Mouse (Mus musculus) kidney, postnatal 25 days (tissue): ENCODE results near the gene Plekhg6.
A peak's percentile ranks its signal among the peaks of the same experiment; 100 is the strongest.

Source experiments
- DNase-seq, 2 experiments: peaks; one replicate each; pipeline ENCODE4 v3.0.0; 2021; ENCODE audit warnings: mixed read lengths in 2 of 2

Gene Plekhg6

DNA sequence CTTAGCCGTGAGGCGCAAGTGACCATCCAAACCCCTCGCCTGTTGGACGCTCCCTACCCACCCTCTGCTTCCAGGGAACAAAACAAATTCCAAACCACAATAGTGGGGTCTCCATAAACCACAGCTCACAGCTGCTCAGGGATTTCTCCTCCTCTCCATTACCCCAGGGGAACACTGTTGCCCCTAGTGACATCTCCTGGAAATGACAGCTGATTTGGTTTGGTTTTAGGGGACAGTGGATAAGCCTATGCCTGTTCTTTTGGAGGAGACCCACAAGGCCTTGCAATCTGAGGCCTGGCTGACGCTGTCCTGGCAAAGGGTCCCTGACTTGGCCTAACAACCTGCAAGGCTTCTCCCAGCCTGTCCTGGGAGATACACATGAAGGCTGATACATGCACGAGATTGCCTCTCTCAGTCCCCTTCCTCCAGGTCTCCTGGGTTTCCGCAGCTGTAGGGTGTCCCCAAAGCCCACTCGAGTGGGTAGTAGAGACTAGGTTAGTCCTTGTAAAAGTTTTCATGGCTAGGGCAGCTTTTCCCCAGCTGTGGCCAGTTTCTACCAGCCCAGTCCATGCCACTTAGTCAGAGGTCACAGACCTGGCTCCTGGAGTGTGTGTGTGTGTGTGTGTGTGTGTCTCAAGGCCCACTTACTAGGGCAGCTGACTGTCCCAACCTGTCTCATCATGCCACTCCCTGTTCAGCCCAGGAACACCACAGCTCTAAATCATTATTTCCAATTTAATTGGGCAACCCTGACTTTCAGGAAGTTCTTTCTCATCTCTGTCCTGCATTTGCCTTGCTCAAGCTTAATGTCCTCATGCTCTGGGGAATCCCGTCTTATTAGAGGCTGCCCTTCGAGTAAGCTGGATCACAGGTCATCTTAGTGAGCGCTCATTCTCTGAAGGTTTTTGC is 4.7 kb upstream of the Plekhg6 start:
- DNase-seq, result peak; percentile 32 to 55

DNA sequence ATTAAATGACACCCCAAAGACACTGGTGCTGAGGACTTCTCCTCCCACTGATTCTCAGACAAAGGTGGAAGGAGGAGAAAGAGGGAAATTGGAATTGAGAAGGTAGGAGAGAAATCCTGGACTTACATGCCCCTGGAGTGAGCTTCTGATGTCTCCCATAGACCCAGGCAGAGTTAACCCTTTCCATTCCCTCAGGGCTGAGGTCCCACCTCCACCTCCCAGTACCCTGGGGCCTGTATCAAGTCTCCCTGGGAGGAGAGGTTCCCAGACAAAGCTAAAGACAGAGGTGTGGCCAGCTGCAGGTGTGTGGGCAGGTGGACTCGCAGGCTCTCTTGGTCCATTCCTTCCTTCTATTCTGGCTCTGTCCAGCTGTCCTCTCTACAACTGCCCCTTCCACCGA is 1.4 kb upstream of the Plekhg6 start:
- DNase-seq, result no peak

DNA sequence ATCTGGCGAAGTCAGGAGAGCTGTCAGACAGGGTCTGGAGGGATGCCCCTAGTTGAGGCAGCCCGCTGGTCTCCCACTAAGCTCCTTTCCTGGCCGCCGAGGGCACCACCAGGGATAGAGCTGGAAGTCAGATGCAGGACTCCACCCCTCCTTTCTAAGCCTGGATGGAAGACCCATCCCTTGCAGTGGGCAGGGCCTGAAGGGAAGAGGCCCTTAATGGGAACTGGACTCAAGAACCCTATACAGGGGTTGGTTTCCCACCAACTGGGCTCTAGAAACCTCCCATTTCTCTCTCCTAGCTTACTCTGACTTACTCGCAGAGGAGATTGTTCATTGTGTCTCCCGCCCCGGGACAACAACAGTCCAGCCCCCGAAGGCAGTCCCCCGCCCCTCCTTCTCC is 812 bp downstream of the Plekhg6 start:
- peak in 1 of 2 experiments; percentile 36 for DNase-seq

DNA sequence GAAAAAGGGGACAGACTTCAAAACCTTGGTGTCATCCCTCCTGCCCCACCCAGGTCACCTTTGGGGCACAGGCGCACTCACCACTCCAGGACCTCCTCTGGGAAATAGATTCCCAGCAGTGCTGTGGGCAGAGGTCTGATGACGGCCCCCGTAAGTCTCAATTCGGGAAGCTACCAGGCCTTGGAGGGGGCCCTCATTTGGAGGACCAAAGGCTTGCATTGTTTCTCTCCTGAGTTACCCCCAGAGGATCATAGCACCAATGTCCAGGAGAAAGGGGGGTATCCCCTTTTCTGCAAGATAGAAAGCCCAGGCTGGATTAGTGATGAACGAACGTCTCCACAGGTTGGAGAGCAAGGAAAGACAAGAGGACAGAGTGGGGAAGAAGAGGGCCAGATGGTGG is 2.0 kb downstream of the Plekhg6 start:
- DNase-seq, result no peak

DNA sequence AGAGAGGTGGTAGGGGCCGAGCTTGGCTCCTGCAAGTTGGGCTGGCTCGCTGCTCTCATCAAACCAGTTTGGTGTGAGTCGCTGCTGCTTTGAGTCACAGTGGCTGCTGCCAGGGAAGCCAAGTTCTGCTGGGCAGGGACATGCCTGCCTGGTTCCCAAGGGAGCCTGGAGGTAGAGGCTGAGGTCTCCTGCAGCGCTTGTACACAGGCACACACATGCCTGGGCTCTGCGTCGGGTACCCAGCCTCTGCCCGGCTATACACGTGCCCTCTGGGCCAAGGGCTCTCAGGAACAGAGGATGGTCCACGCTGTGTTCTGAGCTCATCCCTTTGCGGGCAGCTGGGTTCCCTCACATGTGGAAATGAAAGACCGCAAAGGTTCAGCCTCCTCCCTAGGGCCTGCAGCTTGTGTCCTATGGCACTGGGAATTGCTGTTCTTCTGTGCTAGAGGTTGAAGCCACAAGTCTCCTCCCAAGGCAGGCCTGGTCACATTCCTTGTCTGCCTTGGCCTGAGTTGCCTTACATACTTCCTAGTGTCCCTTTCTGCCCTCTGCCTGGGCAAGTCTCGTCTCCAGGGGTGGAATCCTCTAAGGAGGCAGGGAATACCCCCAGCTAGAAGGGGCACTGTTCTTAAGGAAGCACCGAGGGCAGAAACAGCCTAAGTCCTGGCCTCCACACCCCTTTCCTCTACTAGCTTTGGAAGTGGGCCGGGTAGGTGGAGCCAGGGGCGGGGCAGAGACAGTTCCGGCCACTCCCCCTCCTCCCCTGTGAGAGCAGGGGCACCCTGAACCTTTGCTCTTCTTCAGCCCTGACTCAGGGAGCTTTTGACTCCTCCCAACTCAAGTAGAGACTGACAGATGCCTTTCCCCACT is 2.8 kb downstream of the Plekhg6 start:
- DNase-seq, result peak; percentile 94

DNA sequence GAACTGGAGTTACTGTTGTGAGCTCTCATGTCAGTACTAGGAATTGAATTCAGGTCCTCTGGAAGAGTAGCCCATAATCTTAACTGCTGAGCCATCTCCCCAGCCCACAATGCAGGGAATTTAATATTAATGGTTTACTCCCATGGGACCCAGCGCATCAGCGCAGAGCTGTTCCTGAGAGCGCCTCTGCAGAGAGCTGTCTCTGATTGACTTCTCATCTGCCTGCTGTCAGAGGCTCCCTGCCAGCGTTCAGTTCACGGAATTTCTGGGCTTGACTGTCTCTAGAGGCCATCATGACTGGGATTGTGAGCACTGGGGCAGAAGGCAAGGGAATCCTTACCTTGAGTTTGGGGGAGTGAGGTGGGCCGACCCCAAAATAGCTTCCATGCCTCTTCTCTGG is 3.6 kb downstream of the Plekhg6 start:
- peak in 1 of 2 experiments; percentile 36 for DNase-seq

DNA sequence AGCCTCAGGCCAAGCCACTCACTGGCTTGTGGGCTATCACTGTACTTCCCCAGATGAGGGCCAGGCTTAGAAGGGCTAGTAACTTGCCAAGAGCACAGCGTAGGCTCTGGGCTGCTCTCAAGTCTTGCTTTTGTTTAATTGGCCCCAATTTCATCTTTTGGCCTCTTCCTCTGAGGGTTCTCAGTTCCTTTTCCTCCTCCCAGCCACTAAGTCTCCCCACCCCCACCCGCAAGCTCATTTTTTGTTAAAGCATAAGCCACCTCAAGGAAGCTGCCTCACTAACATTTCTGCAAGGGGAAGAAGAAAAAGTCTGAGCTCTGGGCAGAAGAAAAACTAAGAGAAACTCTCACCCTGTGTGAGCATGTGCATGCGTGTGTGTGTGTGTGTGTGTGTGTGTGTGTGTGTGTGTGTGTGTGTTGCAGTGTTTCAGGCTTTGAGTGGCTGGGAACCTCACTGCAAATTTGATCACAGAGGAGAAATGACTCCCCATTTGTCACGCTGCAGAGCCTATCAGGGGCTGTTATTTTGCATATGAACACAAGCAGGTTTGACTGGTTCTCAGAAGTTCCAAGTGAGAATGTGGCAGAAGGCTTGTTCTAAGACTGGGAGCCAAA is 12.7 kb downstream of the Plekhg6 start:
- peak in 1 of 2 experiments; percentile 74 for DNase-seq

DNA sequence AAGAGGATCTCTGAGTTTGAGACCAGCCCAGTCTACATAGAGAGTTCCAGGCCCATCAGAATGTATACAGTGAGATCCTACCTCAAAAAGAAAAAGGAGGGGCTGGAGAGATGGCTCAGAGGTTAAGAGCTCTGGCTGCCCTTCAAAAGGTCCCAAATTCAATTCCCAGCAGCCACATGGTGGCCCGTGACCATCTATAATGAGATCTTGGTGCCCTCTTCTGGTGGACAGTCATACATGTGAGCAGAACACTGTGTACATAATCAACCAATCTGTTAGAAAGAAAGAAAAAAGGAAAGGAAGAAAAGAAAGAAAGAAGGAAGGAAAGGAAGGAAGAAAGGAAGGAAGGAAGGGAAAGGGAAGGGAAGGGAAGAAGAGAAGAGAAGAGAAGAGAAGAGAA is 14.5 kb downstream of the Plekhg6 start:
- no peak for DNase-seq

DNA sequence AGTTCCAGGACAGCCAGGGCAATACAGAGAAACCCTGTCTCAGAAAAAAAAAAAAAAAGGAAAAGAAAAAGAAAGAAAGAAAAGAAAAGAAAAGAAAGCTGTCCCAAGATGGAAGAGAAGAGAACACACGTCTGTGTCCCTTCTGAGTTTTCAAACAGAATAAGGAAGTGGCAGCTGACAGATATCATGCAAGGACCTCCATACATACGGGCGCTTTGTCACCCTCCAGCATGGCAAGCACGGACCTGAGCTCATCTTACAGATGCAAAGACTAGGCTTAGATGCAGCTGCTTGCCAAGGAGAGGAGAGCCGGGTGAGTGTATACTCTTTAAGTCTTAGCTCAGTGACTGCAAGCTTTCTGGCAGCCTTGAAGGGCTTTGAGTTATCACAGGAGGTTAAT is 15.1 kb downstream of the Plekhg6 start:
- DNase-seq, result no peak

DNA sequence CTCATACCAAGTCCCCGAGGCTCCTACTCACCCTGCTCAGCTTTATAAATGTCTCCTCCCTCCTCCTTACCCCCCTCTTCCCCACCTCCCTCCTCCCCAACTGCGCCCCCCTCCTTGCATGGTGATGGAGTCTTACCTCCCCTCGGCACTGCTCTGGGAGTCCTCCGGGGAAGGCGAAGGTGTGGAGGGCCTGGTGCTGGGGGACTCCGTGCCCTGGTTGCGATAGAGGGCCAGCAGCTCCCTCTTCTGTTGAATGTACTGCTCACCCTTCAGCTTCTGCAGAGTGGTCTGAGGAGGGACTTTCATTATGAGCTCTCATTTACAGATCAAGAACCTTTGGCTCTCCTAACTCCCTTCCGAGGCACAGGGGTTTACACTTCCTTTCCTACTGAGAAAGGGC is 16.1 kb downstream of the Plekhg6 start:
- DNase-seq, result peak in 1 of 2 experiments; percentile 66

DNA sequence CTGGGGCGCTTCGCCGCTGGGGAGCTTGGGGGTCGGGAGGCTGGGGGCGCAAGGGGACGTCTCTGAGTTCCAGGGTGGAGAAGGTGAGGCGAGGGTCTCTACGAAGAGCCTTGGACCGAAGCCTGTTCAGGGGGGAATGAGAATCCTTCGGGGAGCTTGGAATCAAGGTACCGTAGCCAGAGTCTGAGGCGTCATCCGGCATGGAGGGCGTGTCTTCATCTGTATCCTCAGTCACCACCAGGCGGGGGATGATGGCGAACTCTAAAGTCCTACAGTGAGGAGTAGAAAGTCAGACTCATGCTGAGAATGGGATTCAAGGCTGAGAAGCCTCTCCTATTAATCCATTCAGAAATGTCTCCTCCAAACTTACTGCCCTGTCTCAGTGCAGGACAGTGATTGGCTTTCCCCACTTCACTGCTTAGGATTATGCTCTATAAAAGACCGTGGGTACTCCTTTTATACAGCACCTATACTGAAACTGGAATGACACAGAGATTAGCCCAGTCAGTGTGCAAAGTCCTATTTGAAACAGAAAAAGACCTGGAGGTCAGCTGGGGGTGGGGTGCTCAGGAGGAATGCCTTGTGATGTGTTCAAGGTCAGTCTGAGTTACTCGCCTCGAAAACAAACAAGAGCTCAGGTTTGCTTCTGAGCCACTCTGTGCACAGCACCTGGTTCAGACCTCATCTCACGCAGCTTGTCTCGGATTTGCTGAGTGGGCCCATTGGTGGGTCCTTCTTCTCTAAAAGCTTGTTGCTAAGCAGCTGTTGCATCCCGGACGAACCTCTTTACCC is 16.9 kb downstream of the Plekhg6 start:
- peak; percentile 66 to 76 for DNase-seq

DNA sequence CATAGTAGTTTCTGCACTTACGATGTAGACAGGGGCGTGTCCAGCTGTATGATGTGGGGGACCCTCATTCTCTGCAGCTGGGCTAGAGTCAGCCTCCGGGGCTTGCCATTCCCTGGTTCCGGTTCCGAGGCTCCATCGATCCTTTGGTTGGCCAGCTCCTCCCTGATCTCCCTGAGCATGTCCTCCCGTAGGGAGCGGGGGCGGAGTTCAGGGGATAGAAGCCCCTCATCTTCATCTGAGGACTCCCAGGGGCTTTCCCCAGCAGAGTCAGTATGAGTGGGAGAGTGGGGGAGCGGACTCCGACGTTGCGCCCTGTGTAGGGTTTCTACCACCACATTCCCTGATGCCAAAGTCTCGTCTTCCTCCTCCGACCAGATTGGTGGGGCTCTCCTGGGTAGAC is 17.6 kb downstream of the Plekhg6 start:
- DNase-seq, result peak in 1 of 2 experiments; percentile 39

DNA sequence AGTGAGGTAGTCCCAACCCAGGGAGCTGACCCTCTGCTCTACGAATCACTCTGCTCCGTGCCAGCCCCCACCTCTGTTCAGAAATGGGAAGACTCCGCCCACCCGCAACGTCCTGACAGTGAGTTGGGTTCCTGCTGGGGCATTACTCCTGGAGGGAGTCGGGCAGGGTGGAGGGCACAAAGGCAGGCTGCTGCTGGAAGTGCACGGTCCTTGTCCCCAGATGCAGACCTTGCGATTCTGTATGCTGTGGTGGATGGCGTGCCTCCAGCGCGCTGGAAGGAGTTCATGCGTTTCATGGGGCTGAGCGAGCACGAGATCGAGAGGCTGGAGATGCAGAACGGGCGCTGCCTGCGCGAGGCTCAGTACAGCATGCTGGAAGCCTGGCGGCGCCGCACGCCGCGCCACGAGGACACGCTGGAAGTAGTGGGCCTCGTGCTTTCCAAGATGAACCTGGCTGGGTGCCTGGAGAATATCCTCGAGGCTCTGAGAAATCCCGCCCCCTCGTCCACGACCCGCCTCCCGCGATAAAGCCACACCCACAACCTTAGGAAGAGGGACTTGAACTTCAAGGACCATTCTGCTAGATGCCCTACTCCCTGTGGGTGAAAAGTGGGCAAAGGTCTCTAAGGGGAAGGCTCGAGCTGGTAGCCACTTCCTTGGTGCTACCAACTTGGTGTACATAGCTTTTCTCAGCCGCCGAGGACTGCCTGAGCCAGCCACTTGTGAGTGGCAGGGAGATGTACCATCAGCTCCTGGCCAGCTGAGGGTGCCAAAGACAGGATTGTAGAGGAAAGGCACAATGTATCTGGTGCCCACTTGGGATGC is 18.9 kb downstream of the Plekhg6 start:
- DNase-seq, result peak; percentile 77 to 82

DNA sequence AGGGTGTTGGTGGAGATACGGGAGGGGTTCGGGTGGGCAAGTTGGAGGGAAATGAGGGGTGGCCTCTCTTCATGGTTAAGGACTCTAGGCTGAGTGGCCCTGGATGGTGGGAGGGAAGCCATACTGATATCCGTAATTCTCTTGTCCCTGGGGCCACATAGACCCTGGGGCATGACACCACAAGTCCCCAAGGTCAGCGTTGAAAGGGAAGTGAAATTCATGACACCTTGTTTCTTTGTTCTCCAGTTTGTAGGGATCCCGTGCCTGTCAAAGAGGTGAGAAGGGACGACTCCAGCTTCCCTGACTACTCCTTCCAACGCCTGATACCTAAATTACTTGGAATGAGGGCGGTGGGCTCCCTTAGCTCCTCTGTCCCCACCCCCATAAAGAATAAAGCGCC is 19.7 kb downstream of the Plekhg6 start:
- DNase-seq, result no peak

DNA sequence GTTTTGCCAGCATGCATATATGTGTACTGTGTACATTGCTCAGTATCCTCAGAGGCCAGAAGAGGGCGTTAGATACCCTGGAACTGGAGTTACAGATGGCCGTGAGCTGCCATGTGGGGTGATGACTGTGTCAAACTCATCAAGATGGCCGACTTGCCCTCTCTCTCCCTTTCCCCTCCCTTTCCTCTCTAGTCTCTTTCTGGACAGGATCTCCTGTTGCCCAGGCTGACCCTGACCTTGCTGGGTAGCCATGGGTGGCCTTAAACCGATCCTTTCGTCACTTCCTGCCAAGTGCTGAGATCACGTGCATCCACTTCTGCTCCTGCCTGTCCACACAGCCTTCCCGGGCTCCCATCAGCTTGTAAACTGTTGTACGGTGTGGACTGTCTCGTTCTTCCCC is 20.6 kb downstream of the Plekhg6 start:
- no peak for DNase-seq

DNA sequence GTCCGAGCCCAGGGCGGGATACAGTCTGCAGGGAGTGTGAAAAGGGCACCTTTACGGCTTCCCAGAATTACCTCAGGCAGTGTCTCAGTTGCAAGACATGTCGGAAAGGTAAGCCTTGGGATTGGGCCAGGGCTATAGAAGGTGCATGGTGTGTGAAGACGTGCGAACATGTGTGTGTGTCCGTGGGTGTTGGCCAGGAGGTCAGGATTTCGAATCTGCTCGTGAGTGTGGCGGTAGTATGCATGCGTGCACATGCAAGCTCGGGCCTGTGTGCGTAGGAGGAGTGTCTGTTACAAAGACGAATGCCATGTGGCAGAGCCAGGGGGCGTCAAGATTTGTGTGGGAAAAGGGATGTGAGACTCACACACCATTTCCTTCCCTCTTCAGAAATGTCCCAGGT is 23.3 kb downstream of the Plekhg6 start:
- no peak for DNase-seq

DNA sequence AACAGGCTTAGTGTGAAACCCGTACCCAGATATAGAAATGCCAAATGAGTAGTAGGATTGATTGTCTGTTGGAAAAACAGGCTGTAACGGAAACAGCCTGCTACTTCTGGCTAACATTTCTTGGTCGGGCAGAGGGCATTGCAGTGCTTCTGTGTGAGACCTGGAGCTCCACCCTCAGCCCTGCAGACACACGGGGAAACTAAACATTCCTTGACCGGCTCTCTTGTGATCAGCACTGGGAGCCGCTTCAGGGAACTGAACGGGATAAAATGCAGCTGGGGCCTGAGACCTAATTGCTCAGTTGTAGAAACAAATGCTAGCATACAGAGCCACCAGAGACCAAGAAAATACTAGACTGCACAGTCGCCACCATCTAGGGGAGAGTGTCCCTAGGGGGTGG is 24.3 kb downstream of the Plekhg6 start:
- DNase-seq, result peak in 1 of 2 experiments; percentile 75

DNA sequence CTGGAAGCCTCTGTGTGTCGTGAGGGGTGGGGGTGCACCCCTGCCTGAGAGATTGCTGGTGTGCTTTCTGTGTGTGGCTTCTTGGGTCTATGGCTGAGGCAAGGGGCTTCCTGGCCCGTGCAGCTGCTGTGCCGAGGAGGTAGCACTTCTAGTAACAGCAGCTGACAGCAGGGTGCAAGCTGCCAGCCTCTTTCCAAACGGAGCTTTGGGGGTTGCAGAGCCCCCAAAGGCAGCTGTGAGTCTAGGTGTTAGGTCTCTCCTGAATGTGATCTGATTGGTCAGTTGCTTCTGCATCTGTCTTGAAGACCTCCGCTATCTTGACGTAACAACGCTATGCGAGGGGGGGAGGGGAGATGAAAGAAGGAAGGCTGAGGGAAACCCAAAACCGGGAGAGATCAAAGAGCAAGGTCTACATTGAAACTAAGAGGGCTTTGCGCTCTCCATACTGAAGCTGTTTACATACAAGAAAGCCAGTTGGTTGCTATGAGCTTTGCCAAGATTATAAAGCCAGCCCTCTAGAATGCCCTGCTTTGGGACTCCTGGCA is 25.3 kb downstream of the Plekhg6 start:
- DNase-seq, result no peak

DNA sequence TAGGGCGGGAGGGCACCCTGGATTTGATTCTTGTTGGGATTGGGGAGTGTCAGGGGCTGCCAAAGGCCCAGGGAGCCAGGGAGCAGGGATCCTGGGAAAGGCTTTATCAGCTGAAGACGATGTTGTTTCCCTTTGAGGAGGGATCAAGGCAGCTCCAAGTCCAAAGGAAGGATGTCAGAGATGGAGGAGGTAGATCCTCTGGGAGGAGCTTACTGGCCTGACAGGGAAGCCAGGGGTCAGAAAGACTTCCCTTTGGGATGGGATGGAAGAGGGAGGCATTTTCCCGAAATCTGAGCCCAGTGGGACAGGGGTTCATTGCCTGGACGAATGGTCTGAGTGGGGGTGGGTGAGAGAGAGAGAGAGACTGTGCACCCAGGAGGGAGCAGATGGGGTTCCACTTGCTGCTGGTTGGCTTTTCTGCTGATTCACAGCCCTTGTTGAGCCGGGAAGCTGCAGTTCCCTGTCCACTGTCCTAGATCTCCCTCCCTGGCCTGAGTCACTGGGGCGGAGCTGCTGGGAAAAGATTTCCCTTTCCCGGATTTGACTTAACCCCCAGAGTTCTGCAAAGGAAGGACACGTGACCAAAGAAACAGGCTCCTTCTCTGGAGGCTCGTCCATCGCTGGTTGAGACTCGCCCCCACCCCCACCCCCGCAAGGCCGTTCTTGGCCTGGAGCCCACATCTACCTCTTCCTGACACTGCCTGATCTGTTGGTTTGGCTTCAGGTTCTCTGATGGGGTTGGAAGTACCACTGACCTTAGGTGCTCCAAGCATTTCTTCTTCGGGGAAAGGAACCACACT is 26.0 kb downstream of the Plekhg6 start:
- peak; percentile 72 to 90 for DNase-seq

DNA sequence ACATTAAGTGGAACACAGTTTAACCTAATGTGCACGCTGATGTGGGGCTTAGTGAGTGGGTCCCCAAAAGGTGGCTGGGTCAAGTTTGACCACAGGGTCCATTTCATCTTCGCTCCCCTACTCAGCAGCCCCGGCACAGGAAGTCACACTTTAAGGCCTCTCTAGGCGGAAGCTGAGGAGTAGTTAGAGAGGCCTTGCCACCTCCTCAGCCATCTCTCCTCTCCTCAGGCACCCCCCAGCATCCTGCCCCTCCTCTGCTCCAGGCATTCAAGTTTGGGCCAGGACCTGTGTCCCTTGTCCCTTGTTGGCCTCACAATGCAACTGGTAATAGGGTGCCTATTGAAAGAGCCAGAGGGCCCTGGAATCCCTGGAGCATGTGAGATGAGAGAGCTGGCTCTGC is 26.9 kb downstream of the Plekhg6 start:
- DNase-seq, result no peak
